Mouse (Mus musculus): ENCODE data around the gene Bace2.

The Bace2 gene

DNA sequence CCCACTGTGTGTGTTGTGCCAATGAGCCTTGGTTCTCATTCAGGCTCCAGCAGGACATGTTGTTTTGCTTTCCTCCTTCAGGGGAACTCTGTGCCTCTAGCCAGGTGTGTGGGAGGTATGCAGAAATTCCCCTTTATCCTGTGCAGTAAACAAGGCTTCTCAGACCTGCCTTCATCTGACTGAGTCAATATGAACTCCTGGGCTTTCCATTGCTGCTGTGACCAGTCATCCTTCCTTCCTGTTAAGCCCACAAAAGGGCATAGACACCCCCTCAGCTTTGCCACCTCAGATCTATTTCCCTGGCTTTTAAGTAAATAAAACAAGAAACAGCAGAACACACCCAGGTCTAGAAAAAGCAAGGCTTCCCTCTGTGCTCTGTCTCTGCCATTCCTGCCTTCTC is 45.2 kb downstream of the Bace2 start:
- DNase-seq (ENCODE audit: low spot score): no peak

DNA sequence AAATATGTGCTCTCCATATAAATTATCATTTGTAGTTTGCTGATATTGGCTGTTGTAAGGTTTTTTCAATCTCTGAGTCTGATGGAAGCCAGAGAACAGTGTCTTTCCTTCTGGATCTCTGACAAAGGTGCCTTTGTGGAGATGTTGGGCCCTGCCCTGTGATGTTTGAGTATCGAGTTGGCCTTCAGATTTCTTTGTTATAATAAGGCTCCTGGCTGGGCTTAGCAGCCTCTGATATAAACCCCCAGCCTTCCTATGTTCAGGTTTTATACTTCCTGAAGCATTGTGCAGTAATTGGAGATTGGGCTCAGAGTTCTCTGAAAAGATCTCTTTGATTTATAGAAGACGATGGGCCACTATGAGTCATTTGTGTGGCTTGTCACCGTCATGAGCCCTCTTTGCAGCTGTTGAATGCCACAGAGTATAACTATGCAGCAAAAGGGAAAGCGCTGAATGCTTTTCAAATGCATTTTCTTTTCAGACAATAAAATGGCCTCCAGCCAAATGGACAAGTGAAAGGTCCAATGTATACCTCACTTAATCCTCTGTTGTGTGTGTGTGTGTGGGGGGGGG is 45.8 kb downstream of the Bace2 start:
- no peak for DNase-seq (ENCODE audit: low spot score)

GRCm38 (mm10) chr16:97405476-97406012 is 49.0 kb downstream of the Bace2 start:
- DNase-seq (ENCODE audit: low spot score): no peak

DNA sequence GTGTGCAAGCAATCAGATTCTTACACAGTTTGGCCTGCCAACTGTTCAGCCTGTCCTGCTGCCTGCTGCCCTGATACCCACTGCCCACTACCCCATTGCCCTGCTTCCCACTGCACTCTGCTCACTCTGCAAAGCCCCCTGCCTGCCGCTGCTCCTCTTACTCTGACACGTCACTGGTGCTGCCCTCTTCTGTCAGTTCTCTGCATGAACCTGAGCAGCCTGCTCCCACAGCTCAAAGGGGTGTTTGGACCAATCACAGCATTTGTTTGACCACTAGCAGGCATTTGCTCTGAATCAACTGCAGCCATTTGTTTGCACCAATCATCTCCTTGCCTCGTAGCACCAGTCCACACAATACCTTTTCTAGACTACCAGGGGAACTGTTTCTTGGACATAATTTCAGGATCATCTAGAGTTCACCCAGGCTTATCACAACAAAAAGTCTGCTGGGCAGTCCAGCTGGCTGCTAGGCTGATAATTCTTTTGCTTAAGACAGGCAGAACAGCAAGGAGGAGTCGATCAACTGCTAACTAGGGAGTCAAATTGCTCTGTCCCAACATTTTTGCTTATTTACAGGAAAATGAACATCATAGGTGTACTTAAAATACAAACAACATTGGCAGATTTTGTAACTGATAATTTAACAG is 61.5 kb downstream of the Bace2 start:
- peak; percentile 28 for DNase-seq (ENCODE audit: low spot score)

- no peak for DNase-seq (ENCODE audit: low spot score)
These were observed 62.4 kb downstream of the Bace2 start for GRCm38 (mm10) chr16:97418749-97419453.

GRCm38 (mm10) chr16:97421671-97422070 is 65.1 kb downstream of the Bace2 start:
- DNase-seq (ENCODE audit: low spot score): no peak

DNA sequence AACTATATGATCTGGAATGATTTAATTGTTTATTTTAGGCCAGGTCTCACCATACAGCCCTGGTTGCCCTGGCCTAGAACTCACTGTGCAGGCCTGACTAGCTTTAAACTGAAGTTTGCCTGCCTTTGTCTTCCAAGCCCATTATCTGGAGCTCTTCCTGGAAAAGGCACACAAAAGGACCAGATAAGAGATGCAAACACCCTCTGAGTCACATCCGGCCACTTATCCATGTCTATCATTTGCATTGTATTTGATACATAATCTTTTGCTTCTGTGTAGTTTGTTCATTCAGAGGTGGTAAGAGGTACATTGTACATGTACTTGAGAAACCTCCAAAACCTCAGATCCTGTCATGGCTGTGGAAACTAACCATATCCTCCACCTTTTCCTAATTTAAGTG is 67.1 kb downstream of the Bace2 start:
- DNase-seq (ENCODE audit: low spot score): no peak

DNA sequence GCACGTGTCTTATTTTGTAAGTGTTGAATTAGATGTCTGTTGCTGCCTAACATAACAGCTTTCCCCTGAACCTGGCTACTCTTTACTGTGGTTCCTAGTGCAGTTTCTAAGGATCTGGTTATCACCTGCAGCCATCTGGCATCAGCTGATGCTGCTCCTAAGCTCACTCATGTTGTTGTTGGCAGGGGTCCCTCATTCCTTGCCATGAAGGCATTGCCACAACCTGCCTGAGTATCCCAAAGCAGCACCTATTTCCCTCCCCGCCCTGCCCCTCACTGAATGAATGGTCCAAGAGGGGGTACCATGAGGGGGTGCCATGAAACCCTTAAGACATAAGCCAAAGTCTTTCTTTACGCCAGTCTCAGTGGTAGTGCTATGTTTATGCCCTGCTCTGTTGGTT is 71.5 kb downstream of the Bace2 start:
- no peak for DNase-seq (ENCODE audit: low spot score)

- DNase-seq (ENCODE audit: low spot score): no peak
These were observed 73.5 kb downstream of the Bace2 start for GRCm38 (mm10) chr16:97430091-97430490.

DNA sequence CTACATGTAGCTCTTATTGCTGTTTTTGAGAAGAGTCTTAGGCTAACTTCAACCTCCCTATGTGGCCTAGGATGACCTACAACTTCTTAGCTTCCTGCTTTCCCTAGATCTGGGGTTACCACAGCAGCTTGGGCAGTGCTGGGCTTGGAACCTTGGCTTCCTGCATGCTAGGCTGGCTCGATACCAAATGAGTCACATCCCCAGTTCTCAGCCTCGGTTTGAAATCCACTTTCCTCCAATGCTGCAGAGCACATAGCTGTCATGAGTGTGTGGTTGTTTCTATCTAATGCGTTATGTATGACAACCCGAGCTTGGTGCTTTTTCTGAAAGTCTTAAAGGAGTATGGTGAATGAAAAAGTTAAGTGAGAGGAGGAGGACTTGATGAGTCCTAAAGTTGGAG is 74.8 kb downstream of the Bace2 start:
- DNase-seq (ENCODE audit: low spot score): peak; percentile 22

GRCm38 (mm10) chr16:97434206-97434605 is 77.7 kb downstream of the Bace2 start:
- no peak for DNase-seq (ENCODE audit: low spot score)

- no peak for DNase-seq (ENCODE audit: low spot score)
These were observed 81.0 kb downstream of the Bace2 start for GRCm38 (mm10) chr16:97437448-97438056.

- no peak for DNase-seq (ENCODE audit: low spot score)
These were observed 81.6 kb downstream of the Bace2 start for GRCm38 (mm10) chr16:97438191-97438590.

DNA sequence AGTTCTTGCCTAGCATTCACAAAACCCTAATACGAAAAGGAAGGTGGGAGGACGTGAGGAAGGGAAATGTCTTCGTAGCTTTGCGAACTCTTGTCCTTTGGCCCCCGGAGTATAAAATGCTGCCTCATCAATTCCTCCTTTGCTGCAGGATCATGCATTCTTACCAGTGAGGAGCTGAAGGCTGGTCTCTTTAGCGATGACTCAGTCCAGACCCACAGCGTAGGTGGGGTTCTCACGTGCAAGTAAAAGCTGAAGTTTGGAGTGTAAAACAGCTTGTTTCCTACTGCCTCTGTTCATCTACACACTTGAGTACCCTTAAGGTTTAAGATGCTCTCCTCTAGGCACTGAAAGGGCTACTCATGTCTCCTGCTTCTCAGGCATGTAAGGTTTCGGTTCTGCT is 85.4 kb downstream of the Bace2 start:
- DNase-seq (ENCODE audit: low spot score): no peak

- DNase-seq (ENCODE audit: low spot score): peak; percentile 19
These were observed 87.2 kb downstream of the Bace2 start for GRCm38 (mm10) chr16:97443670-97444263.

- DNase-seq (ENCODE audit: low spot score): no peak
These were observed 90.8 kb downstream of the Bace2 start for GRCm38 (mm10) chr16:97447386-97447785.

DNA sequence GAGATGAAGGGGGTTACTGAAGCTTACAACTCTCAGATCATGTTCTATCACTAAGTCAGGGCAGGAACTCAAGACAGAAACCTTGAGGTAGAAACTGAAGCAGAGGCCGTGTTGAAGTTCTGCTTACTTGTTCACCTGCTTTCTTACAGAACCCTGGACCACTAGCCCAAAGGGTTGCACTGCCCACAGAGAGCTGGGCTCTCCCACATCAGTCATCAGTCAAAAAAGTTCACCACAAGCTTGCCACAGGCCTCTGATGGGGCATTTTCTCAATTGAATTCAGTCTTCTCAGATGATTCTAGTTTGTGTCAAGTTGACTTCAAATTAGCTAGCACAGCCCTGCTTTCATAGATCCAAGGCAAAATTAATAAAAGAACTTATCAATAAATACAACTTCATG is 103.3 kb downstream of the Bace2 start:
- no peak for DNase-seq (ENCODE audit: low spot score)

DNA sequence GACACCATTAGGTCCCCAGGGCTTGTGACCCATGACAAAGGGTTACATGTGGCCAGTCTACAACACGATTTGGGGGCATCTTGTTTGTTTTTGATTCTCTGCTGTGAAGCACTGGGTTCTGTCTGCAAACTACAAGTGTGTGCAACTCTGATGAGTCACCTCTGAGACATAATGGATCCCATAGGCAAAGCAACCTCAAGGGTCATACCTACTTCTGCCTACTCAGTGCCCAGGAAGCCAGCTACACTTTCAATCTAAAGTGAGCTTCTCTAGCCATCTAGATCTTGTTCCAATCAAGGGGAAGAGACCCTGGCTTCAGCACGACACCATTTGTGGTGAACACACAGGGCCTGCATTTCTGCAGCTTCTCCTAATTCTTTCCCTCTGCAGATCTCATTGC is 104.7 kb downstream of the Bace2 start:
- DNase-seq (ENCODE audit: low spot score): no peak

- no peak for DNase-seq (ENCODE audit: low spot score)
These were observed 106.1 kb downstream of the Bace2 start, which contains the start of gene Mx1 for GRCm38 (mm10) chr16:97462481-97463181. Mx1 (minus strand) TSS chr16:97462907.

GRCm38 (mm10) chr16:97466182-97466957 is 109.8 kb downstream of the Bace2 start:
- DNase-seq (ENCODE audit: low spot score): no peak

- no peak for DNase-seq (ENCODE audit: low spot score)
These were observed 110.9 kb downstream of the Bace2 start for GRCm38 (mm10) chr16:97467472-97467871.

Measured in ovary, adult 18-20 months (tissue).